Mouse (Mus musculus) T-cell, adult 2 months (primary cell): ENCODE data around the gene Pex26.
A peak's percentile ranks its signal among the peaks of the same experiment; 100 is the strongest.

Source experiments
- DNase-seq: peaks from one replicate; pipeline ENCODE4 v3.0.0; 2022; ENCODE audit warnings: low spot score

Gene Pex26

DNA sequence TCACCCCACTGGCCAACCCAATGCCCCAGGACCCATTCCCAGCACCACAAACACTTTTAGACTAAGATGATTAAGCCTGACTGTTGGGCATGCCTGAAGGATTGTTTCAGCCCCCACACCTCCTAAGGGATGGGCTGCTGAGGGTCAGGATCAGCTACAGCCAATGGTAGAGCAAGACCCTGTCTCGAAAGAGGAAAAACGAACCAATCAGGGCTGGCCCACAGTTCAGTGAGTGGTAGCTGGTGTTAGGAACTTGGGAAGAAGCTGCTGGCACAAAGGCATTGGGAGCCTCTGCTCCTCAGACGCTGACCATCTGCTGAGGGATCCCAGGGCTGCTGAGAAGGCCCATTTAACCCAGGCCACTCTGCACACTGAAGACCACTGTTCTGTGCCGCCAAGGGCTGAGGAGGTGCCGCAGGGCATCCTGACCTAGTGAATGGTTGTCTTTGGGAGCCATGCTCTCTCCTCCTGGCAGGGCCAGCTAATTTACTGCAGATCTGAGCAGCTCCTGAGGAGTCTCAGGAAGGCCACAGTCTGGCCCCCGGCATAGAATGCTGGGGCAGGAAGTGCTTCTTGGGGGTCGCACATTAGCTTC lies 16.0 kb upstream of the Pex26 start:
- DNase-seq, result no peak

DNA sequence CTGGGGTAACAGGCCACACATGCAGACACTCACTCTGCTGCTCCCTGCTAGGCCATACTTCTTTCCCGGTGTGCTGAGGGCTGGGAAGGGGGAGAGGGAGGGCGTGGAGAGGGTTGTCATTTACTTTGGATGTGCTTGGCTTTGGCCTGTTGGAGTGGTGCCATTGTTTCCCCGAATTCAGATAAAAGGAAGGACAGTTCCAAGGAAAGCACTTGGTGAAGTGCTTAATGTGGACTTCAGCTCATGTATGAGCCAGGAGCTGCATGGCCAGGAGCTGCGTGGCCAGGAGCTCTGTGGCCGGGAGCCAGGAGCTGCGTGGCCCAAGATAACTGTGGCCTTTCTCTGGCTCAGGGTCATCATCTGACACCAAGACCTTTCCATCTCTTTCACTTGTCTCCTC lies 12.4 kb upstream of the Pex26 start:
- DNase-seq, result no peak

DNA sequence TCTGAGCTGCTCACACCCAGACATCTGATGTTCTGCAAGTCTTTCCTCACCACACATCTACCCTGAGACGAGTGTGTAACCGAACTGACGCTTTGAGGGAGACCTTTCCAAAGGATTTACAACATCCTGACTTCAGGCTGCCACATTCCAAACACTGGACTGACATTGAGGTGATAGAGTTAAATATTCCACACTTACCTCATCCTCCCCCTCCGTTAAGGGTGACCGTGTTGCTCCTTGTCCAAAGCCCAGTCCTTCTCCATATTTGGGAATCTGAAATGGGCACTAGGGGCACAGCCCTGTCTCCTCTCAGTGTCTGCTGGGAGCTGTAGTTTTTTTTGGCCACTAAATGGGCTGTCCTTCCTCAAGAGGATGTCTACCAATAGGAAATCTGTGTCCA lies 10.0 kb upstream of the Pex26 start:
- DNase-seq, result no peak

DNA sequence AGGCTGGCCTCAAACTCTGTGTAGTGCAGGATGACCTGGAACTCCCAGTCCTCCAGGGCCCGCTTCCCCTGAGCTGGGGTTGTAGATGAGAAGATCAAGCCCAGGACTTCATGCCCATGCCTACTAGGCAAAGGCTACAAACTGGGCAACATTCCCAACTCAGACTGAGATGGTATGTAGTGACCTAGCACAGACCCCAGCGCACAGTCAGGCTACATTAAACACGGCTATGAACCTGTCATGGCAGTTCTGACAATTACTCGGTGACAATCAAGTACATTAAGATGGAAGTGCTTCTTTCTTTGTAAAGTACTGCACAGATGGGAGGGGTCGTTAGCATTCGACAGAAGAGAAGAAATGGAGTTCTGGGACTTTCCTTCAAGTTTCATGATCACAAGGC lies 8.7 kb upstream of the Pex26 start:
- DNase-seq, result no peak

DNA sequence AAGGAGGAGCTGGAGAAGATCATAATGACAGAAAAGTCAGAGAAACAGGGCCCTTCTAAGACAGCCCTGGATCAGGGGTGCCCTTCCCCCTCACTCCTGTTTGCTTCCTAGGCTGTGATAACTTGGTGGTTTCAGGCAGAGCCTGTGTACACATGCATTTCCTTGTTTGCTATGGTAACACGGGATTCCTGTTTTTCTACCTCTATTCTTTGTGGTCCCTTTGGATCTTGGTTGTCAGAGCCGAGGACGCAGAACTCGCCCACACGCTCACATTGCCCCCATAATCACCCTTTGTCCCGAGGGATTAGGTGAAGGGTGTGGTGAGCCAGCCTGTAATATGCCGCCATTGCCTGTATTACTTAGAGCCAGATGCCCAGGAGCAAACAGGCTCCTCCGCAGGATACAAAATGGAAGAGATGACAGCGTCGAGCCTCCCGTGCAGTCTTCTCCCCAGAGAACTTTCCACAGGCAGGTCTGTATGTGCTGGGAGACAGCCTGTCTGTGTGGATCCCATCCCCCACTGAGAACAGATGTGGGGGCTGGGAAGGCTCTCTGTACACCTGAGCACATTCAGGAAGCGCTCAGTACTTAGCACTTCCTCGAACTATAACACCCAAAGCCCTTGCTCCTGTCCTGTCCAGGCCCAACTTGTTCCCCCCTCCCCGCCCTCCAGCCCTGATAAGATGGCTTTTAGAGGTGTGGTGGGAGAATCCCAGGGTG lies 7.3 kb upstream of the Pex26 start:
- DNase-seq, result no peak

DNA sequence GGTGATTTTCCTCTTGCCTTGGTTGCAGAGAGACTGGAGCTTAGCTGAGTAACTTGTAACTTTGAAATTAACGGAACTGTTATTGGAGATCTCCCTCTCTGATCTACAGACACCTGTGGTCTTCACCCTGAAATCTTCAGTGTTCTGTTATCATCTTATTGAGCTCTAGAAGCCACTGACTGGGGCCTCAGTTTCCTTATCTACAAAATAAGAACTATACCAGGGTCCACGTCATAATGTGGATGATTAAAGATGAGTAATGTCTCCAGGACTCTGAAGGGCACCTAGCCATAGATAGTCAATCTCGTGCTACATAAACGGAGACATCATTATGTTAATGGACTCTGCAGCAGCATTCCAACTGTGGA lies 6.8 kb upstream of the Pex26 start:
- no peak for DNase-seq

DNA sequence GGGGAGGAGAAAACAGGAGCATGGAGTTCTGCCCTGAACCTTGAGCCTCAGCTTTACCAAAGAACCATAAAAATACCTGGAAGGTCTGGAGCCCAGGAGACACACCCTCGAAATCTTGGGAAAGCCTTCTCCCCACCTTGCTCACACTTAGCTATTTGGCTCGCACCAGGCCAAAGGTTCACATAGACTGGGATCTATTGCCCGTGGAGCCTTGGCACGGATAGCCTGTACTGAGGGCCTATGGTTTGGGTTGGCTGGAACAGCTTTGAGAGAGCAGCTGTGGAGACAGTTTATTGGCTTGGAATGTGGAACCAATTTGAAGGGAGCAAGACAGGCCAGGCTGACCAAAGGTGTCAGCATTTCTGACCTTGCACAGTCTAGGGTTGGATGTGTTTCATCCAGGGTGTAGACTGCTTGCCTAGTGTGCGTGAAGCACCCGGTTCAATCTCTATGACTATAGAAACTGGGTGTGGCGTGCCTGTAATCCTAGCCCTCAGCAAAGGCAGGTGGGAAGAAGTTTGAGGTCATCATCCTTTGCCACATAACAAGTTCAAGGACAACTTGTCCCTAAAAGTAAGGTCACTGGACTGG lies 6.3 kb upstream of the Pex26 start:
- no peak for DNase-seq

DNA sequence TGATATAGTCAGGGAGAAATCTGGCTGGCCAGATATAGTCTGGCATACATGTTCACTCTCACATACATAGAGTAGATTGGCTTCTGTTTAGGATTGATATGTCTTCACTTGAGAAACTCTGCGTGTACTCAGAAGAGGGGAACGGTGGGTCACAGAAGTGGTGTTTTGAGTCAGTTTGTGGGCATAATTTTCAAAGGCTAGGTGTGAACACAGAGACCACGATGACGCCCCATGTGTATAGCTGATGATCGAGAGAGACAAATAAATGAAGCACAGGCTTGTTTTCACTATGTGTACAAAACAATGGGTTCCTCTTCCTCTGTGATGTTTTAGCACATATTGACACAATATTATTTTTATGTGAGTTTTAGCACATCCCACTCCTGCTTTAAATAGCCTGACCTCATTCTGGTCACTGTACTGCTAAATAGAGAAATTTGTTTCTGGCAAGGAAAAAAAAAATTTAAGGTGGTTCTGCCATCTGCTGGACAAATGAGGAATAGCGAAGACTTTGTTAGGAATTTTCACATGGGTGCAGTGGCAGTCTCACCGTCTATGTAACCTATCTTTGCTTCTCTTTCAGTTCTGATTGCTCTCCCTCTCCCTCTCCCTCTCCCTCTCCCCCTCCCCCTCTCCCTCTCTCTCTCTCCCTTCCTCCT lies 4.6 kb upstream of the Pex26 start:
- peak; percentile 42 for DNase-seq

DNA sequence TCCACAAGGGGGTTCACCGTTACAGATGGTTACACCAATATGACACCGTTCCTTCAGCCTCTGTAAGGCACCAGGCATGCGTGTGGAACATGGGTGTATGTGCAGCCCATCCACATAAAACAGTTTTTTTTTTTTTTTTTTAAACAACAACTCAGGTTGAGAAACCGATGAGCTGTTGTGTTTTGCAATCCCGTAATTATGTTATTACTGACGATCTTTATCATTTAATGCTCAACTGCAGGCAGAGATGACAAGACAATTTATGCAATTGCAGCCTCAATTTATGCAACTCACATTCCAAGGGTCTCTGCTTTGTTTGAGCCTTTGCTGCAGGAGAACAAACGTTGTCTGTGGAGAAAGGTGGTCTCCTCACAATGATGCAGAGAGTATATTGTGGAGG lies 3.6 kb upstream of the Pex26 start:
- no peak for DNase-seq

DNA sequence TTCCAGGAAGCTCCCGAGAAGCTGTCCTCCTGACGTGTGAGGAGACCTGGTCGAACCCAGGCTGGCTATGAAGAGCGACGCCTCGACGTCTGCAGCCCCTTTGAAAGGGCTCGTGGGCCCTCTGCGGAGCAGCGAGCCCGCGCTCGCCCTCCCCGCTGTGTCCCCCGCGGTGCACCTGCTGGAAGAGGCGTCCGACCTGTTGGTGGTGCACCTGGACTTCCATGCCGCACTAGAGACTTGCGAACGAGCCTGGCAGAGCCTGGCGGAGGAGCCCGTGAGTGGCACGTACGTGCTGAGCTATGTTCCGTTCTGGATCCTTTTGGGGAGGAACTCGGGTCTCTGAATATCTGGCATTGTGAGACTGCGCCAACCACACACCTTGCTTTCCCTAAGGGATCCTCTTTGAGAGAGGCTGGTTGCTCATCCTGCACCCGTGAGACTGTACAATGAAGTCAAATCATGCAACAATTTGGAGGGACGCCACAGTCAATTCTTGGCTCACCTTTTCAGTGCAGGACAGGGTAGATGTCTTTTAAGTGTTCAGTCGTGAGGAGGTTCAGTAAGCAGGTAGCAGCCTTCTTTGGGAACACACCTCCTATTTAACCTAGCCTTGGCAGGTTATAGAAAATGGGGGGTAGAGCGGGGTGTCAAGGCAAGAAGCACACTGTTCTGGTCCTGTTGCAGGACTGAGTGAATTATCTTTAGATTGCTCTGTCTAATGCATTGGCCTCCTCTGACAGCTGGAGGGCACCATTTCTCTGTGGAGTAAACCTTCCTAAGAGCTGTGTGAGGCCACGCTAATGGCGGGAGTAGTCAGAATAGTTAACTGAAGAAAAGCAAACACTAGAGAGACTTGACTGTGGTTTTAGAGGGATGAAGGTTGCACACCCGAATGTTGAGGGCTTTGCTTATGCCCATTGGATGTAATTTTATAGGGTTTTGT lies 1.0 kb downstream of the Pex26 start:
- peak; percentile 75 for DNase-seq

DNA sequence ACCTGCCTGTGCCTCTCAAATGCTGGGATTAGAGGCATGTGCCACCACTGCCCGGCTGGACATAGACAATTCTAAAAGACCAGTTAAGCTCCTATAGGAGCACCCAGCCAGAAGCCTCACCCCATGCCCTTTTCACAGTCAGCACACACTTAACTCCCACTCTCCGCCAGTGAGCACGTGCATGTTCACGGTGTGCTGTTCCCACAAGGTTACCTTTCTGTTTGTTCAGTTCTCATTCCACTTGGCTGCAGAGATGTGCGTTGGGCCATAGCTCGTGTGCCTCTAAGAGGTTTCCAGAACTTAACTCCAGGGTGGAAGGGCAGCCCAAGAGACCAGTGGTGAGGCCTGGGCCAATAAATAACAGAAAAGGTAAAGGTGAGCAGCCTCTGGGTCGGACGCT lies 1.8 kb downstream of the Pex26 start:
- no peak for DNase-seq

DNA sequence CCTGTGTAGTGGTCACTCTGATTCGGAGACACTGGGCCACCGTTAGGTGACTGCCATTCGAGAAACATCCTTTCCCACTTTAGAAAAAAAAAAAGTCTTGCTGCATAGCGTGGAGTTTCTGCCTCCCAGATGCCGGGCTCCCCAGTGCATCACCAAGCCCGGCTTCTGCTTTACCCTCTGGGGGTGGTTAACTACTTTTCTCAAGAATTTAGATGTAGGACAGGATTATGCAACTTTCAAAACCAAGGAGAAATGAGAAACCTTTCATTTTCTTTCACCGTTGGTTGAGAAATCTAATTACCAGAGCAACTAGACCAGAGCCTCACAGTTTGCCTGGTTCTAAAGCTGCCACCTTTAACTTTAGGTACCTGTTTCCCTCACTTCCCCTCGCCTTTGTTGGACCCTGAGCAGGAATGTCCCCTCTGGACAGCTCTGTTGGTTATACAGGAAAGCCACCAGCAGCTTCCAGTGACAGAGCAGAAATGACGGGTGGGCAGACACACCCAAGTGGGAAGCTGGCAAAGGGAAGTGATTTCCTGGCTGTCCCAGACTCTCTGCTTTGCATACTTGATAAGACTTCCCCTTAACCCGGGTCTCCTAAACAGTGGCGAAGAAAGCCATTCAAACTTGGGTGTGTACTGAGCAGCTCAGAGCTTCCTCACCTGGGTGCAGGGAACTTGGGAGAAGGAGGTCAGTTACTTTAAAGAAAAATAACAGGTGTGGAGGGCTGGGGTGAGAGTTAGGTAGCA lies 8.0 kb downstream of the Pex26 start:
- DNase-seq, result no peak

DNA sequence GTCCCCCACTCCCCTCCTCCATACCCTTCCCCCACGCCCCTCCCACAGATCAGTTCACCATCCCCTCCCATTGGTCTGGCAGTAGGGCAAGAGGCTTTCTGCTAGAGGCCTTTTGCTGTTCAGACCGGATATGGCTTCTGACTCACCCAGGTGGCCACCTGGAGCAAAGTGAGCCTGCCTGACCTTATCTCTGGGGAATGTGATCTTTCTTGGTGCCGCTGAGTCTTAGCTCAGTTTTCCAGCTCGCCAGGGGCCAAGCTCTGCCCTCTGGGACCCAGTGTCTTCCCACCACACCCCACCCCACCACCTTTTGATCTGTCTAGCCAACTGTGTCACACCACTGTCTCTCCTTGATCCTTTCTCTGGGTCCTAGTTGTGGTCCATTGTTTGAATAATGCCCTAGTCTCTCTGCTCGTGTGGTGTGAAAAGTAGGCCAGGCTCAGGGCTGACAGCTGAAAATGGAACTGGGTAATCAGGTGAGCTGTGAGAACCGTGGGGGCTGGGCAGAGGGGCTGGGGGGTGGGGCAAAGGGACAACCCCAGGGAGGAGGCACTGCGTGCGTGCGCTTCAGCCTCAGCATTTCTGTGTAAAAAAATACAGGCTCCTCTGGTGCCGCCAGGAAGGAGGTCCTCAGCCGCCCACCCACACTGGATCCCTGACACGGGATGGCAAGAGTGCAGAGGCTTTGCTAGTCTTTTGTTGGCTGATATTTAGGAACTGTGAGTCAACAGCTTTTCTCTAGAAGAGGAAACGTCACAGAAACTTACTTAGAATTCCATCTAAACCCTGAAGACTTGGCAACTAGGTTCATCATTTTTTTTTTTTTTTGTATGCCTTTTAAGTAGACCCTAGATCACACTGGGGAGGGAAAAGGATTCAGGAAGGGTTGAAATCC lies 10.8 kb downstream of the Pex26 start:
- DNase-seq, result no peak

DNA sequence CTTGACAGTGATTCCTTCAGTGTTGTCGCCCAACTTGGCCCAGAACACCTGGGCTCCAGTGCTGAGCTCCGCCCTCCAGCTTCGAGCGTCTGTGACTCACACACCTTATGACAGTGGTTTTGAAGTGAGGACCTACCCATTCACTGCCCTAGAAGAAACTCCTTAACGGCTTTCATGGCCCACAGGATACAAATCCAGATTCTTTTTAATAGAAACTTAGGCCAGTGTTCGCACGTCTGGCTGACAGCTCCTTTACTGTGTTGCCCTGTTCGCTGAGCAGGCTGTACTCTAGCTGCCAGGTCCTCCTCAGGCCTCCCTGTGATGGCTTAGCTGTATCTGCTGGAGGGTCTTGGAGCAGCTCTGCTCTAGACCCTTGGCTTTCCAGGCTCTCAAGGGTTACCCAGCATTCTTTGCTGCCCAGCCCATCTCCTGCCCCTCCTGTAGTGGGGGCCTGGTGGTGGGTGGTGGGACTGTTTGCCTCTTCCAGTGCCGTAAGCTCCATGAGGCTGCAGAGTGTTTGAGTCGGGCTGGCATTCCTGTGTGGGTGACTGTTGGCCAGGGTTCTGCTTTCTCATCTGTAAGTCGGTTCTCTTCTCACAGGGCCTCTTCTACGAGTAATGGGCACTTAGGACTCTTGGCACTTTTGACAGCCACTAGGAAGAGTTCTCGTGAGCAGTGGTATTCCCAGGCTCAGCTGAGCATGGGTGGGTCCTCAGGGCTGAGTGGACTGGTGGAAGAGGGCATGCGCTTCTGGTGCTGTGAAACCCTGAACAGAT lies 11.7 kb downstream of the Pex26 start:
- DNase-seq, result no peak

DNA sequence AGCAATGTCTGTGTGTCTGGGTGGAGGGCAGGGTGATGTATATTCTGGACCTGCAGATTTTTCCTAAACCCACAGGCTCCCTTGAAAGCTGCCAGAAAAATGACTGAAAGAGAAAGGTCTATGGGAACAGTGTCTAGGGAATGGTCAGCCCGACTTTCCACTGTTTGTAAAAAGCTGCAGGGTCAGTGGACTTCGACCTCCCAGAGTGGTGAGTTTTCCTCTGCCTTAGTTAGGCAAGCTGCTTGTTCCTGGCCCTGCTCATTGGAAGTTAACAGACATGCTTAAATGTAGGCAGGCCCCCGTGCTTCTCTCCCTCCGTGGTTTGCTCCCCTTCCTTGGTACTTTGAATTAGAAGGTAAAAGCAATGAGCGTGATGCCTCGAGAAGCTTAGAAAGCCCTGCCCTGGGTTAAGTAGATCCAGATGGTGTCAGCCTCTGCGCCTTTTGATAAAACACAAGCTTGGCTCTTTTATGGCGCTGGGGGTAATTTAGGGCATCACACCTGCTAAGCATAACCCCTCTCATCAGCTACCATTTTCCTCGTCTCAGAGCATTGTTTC lies 14.4 kb downstream of the Pex26 start:
- DNase-seq, result no peak

DNA sequence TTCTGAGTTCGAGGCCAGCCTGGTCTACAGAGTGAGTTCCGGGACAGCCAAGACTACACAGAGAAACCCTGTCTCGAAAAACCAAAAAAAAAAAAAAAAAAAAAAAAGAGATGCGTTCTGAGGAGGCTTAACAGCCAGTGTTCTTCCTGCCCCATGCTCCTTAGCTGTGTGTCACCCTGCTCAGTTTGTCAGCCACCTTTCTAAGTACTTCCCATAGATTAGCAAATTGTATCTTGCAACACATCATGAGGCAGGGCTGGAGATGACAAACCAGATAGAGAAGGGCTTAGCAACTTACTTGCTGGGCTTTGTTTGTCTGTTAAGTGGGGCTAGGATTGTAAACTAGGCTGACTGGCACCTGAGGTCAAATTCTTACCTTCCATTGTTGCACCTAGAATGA lies 17.0 kb downstream of the Pex26 start:
- no peak for DNase-seq

DNA sequence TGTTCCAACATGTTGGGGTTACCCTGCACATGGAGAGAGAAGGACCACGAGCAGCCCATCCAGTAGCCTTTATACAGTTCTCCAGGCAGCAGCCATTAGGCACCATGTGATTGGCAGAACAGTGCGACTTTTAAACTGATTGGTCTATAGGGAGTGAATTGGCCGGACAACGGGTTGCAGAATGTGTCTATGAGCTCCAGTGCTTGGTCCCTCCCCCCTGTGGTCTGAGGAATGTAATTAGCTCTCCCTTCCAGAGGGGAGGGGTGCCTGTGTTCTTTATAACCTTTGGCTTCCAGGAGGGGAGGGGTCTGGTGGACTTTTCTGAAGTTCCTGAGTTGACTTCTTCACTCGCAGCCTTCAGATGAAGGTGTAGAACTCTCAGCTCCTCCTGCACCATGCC lies 18.6 kb downstream of the Pex26 start:
- no peak for DNase-seq

DNA sequence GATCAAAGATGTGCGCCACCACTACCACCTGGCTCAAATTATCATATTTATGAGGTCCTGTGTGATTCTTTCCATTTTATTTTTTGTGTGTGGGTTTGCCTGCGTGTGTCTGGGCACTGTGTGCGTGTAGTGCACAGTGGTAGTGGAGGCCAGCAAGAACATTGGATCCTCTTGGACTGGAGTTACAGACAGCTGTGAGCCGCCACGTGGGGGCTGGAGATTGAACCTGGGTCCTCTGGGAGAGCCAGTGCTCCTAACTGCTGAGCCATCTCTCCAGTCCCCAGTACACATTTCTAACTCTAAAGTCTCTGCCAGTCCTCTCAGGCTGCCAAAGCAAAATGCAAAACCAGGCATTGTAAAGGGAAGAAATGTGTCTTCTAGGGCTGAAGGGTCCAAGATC lies 23.0 kb downstream of the Pex26 start:
- no peak for DNase-seq

DNA sequence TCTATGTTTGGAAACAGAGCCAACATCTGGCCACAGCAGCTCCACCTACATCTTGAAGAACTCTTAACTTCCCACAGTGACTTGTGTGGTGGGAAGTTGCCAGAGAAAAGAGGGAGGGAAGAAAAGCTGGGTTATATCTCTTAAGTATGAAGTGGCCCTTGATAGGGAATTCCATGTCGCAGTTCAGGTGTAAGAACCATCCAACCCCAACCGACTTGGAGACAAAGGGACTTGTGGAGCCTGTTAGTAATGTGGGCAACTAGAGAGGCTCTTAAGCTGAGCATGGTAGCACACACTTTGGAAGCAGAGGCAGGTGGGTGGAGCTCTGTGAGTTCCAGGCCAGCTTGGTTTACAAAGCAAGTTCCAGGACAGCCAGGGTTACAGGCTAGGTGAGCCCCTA lies 26.1 kb downstream of the Pex26 start:
- DNase-seq, result no peak
